Mouse (Mus musculus): ENCODE results near the gene Wipf2. TPM values are rescaled to one million over a fixed set of nuclear protein-coding genes. Genes with fewer than 3 reads are reported as not detected.

The Wipf2 gene
- polyA plus RNA-seq, 1 experiment from 2014 or later: 18.1 TPM

DNA sequence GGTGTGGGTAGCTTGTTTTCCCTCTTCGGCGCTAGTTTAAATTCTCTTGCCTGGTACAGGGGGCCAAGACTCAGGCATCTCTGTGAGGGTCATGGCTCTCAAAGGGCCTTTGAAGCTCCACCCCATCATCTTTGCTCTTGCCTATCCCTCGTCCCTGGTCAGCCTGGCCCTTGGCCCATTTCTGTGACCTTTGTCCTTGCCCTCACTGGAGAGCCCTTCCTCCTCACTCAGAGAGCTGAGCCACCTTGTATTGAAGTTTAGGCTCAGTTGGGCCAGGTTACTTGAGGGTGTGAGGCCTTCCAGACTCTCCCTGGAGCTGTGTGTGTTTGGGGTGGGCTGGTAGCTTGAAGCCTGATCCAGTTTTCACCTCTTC lies 82.2 kb downstream of the Wipf2 start:
- Histone ChIP-seq H3K79me2 (ENCODE audit: inconsistent target) (peaks cover 85% of the 10 kb centered on the region), H3K4me3 (ENCODE audit: inconsistent target) (no peak overlapping the region), H3K27ac (no peak overlapping the region), H3K36me3 (ENCODE audit: inconsistent target) (peaks cover 5% of the 10 kb centered on the region; the same call in 1 of the 2 replicates)
- WGBS (ENCODE audit: missing documents): 67% methylated on average over 3 of the region's 3 CpGs

DNA sequence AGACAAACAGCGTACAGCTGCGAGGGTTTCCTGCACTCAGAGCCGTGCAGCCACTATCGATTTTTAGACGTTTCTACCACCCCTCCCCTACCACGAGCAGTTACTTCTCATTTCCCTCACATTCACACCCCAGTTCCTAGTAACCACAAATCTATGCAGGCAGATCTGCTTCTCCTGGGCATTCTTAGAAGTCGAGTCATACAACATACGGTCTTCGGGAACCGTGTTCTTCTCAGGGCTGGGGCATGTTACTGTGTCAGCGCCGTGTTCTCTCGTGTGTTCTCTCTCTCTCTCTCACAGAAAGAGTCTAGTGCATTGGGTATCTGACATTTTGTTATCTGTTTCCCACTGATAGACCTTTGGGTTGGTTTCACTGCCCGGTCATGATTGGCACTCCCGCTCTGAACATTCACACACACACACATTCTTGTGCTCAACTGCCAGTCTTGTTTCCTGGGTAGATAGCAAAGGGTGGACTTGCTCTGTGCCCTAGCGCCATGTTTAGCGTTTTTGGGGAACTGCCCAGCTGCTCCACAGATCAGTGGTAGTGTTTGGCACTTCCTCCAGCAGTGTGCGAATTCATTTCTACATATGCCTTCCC lies 84.6 kb downstream of the Wipf2 start:
- Histone ChIP-seq H3K4me3 (ENCODE audit: inconsistent target) (no peak overlapping the region), H3K36me3 (ENCODE audit: inconsistent target) (peaks cover 6% of the 10 kb centered on the region; the same call in 1 of the 2 replicates), H3K79me2 (ENCODE audit: inconsistent target) (peaks cover 91% of the 10 kb centered on the region), H3K27ac (peak overlapping the region; percentile 82)
- WGBS (ENCODE audit: missing documents): 3% methylated on average over 17 of the region's 18 CpGs

DNA sequence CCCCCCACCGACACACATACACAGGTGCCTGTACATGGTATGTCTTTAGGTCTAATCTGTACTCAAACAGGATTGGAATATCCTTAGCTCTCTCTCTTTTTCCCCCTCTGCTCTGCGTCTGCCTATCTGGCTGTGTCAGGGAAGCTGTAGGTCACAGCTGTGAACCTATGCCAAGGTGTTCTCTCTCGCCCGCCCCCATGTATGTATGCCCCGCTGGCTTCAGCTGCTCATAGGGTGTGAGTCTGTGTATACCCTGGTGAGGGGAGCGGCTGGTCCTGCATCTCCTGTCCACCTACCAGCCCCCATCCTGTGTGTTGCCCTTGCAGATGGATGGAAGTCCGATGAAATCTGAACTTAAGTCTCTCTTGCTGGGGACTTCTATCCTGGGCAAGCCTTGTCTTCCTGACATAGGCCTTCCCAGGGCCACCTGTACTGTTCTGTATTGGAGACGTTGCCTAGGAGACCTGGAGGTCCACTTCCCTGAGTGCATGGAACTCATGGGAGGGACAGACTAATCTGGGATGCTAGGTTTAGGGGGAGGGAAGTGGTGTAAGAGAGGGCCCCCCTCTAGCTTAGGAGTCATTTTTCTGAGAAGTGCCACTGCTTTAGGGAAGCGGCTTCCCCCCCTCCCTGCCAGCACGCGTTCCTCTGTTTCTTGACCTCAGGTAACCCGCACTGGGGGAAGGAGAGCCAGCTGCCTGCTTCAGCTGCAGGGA lies 86.0 kb downstream of the Wipf2 start:
- H3K79me2 ChIP-seq (ENCODE audit: inconsistent target): peaks cover 91% of the 10 kb centered on the region
- peak overlapping the region; percentile 82; the same call in 1 of the 2 replicates for H3K27ac ChIP-seq

GRCm38 (mm10) chr11:98949958-98950460 lies 86.6 kb downstream of the Wipf2 start:
- 0 out of 2 replicates have a peak overlapping the region, but pooled peaks have one; percentile 12 for H3K27ac ChIP-seq
- H3K36me3 ChIP-seq (ENCODE audit: inconsistent target): peaks cover 6% of the 10 kb centered on the region; the same call in 1 of the 2 replicates
- H3K4me3 ChIP-seq (ENCODE audit: inconsistent target): no peak overlapping the region
- WGBS (ENCODE audit: missing documents): 46% methylated on average over 7 of the region's 7 CpGs
- H3K79me2 ChIP-seq (ENCODE audit: inconsistent target): peaks cover 91% of the 10 kb centered on the region

More for the DNA sequence above, 86.0 kb downstream of the Wipf2 start:
- no peak overlapping the region for H3K4me3 ChIP-seq (ENCODE audit: inconsistent target)
- peaks cover 6% of the 10 kb centered on the region; the same call in 1 of the 2 replicates for H3K36me3 ChIP-seq (ENCODE audit: inconsistent target)
- WGBS (ENCODE audit: missing documents): 56% methylated on average over 12 of the region's 12 CpGs

DNA sequence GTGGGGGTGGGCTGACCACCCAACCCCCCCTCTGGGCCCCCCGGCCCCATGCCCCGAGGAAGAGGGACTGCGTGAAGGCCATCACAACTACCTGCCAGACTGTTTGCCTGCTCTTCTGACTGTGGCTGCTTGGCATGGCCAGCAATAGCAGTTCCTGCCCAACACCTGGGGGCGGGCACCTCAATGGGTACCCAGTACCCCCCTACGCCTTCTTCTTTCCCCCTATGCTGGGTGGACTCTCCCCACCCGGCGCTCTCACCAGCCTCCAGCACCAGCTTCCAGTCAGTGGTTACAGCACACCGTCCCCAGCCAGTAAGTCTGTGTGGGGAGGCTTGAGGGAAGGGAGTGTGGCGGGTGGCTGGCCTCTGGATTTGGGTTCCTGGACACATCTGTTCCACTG lies 87.0 kb downstream of the Wipf2 start:
- Histone ChIP-seq H3K4me3 (ENCODE audit: inconsistent target) (no peak overlapping the region), H3K27ac (0 out of 2 replicates have a peak overlapping the region, but pooled peaks have one; percentile 12), H3K36me3 (ENCODE audit: inconsistent target) (peaks cover 6% of the 10 kb centered on the region; the same call in 1 of the 2 replicates), H3K79me2 (ENCODE audit: inconsistent target) (peaks cover 91% of the 10 kb centered on the region)
- 65% methylated on average over 8 of the region's 9 CpGs for WGBS (ENCODE audit: missing documents)

GRCm38 (mm10) chr11:98951026-98951906 lies 87.8 kb downstream of the Wipf2 start:
- Histone ChIP-seq H3K4me3 (ENCODE audit: inconsistent target) (no peak overlapping the region), H3K27ac (no peak overlapping the region)
- 79% methylated on average over 16 of the region's 16 CpGs for WGBS (ENCODE audit: missing documents)

GRCm38 (mm10) chr11:98952111-98952510 lies 88.7 kb downstream of the Wipf2 start:
- 73% methylated on average over 1 of the region's 1 CpGs for WGBS (ENCODE audit: missing documents)
- Histone ChIP-seq H3K4me3 (ENCODE audit: inconsistent target) (no peak overlapping the region), H3K36me3 (ENCODE audit: inconsistent target) (peaks cover 6% of the 10 kb centered on the region; the same call in 1 of the 2 replicates), H3K79me2 (ENCODE audit: inconsistent target) (peaks cover 91% of the 10 kb centered on the region), H3K27ac (peak overlapping the region; percentile 19; the same call in 1 of the 2 replicates)

More at GRCm38 (mm10) chr11:98951026-98951906, 87.8 kb downstream of the Wipf2 start:
- H3K36me3 ChIP-seq (ENCODE audit: inconsistent target): peaks cover 6% of the 10 kb centered on the region; the same call in 1 of the 2 replicates
- H3K79me2 ChIP-seq (ENCODE audit: inconsistent target): peaks cover 91% of the 10 kb centered on the region

DNA sequence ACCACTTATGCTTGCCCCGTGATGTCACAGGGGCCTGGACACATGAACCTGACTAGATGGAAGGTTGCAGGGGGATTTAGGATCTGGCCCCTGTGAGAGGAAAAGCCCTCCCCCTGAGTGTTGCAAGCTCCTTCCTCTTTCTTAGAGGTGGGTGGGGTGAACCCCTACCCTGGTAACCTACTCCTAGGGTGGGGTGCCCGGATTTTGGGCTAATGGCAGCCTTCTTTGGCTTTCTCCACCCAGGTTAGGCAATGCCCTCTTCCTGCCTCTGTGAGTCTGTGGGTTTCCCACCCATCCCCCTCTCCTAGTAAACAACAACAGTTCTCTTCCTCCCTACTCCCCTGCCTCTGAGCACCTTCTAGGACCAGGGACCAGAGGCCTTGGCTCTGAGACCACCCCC lies 89.3 kb downstream of the Wipf2 start:
- peaks cover 91% of the 10 kb centered on the region for H3K79me2 ChIP-seq (ENCODE audit: inconsistent target)
- 0% methylated on average over 2 of the region's 2 CpGs for WGBS (ENCODE audit: missing documents)
- peaks cover 6% of the 10 kb centered on the region; the same call in 1 of the 2 replicates for H3K36me3 ChIP-seq (ENCODE audit: inconsistent target)
- H3K4me3 ChIP-seq (ENCODE audit: inconsistent target): no peak overlapping the region
- 0 out of 2 replicates have a peak overlapping the region, but pooled peaks have one; percentile 19 for H3K27ac ChIP-seq

DNA sequence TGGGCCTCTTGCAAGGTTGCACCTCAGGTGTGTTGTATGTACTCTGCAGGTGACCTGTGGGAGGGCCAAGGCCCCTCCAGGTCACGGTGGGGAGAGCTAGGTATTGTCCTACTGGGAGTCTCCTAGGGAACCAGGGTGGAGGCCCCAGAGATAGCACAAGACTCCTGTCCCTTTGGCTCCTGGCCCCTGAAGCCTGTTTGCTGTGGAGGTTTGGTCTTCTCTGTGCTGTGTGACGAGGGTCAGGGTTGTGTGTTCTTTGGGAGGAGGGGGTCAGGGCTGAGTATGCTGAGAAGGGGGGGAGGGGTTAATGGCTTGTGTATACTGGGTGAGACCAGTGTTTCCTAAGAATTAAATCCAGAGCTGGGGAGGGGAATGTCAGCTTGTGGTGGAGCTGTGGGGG lies 89.9 kb downstream of the Wipf2 start:
- H3K4me3 ChIP-seq (ENCODE audit: inconsistent target): no peak overlapping the region
- peaks cover 95% of the 10 kb centered on the region for H3K79me2 ChIP-seq (ENCODE audit: inconsistent target)
- no peak overlapping the region for H3K27ac ChIP-seq
- WGBS (ENCODE audit: missing documents): 63% methylated on average over 2 of the region's 2 CpGs
- H3K36me3 ChIP-seq (ENCODE audit: inconsistent target): peaks cover 6% of the 10 kb centered on the region; the same call in 1 of the 2 replicates

DNA sequence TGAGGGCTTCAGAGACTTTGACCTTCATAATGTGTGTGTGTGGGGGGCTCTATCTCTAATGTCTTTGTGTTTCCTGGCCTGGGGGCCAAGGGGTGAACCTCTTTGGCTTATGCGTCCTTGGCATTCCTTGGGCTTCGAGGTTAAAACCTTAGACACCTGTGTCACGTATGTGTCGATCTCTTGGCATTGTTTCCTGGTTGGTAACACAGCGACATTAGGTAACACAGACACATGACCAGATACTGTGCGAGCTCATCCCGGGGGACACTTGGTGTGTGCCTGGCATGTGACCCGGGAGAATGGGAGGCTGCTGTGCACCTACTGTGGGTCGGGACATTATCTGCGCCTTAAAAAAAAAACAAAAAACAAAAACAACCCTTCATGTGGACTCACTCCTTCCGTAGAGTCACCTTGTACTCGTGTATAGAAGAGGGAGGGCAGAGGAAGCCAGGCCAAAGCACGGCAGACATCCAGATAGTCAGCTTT lies 90.4 kb downstream of the Wipf2 start:
- Histone ChIP-seq H3K4me3 (ENCODE audit: inconsistent target) (no peak overlapping the region), H3K79me2 (ENCODE audit: inconsistent target) (peaks cover 93% of the 10 kb centered on the region), H3K36me3 (ENCODE audit: inconsistent target) (peaks cover 6% of the 10 kb centered on the region; the same call in 1 of the 2 replicates), H3K27ac (peak overlapping the region; percentile 2; the same call in 1 of the 2 replicates)
- WGBS (ENCODE audit: missing documents): 46% methylated on average over 12 of the region's 13 CpGs

- WGBS (ENCODE audit: missing documents): 15% methylated on average over 10 of the region's 10 CpGs
- no peak overlapping the region for H3K4me3 ChIP-seq (ENCODE audit: inconsistent target)
- H3K79me2 ChIP-seq (ENCODE audit: inconsistent target): peaks cover 88% of the 10 kb centered on the region
- peaks cover 6% of the 10 kb centered on the region; the same call in 1 of the 2 replicates for H3K36me3 ChIP-seq (ENCODE audit: inconsistent target)
- peak overlapping the region; percentile 2; the same call in 1 of the 2 replicates for H3K27ac ChIP-seq
Measured at GRCm38 (mm10) chr11:98954373-98954772, 90.9 kb downstream of the Wipf2 start.

All from macrophage (primary cell).